Mouse (Mus musculus) gastrocnemius, adult 8-10 months (tissue): ENCODE measurements around the gene March1. TPM values are rescaled to one million over a fixed set of nuclear protein-coding genes. Genes with fewer than 3 reads are reported as not detected.
"Not testable (repeated sequence)": the region's sequence is repeated elsewhere in the genome, so short reads cannot be mapped to it uniquely, and the experiment has no call there.

Experiments used
- DNase-seq, 2 experiments: peaks; one replicate each; pipeline ENCODE4 v3.0.0; 2022; ENCODE audit warnings: low spot score in 2 of 2
- total RNA-seq, 4 experiments: library from RNA; stranded (reverse); gene quantifications; 2 replicates each; pipeline ENCODE4 v1.2.4; 2022

March1 gene
- total RNA-seq, 4 experiments from 2014 or later = 0.17 to 0.54 (median 0.40) TPM

DNA sequence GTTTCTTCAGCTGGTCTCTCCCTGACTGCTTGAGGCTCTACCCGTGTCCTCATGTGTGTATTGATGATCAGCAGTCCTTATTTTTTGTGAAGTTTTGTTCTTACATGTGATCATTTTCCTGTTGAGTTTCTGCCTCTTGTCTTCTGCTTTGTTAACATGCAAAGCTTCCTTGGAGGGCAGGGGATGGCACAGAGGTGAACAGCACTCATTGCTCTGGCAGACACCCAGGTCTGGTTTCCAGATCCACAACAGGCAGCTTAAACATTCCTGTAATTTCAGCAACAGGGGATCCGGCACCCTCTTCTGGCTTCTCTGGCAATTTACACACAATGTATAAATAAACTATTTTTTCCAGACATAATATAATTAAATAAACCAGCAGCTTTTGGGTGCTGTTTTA is 652.4 kb downstream of the March1 start:
- DNase-seq = no peak

DNA sequence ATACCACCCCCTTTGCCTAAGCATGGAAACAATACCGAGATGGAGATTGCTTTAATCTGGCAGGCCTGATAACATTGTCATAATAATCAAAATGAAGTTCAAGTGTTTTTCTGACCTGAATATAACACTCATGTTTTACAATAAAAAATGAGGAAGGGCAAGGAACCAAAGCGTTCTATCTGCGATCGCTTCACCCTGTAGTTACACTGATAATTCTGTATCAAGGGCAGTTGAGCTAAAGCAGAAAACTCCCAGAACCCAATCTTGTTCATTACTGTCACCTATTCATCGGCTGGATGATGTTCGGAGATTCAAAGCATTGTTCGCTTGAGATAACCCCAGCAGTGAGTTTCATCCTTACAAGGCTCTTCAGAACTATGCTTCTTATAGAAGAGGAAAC is 700.1 kb downstream of the March1 start:
- DNase-seq = no peak

DNA sequence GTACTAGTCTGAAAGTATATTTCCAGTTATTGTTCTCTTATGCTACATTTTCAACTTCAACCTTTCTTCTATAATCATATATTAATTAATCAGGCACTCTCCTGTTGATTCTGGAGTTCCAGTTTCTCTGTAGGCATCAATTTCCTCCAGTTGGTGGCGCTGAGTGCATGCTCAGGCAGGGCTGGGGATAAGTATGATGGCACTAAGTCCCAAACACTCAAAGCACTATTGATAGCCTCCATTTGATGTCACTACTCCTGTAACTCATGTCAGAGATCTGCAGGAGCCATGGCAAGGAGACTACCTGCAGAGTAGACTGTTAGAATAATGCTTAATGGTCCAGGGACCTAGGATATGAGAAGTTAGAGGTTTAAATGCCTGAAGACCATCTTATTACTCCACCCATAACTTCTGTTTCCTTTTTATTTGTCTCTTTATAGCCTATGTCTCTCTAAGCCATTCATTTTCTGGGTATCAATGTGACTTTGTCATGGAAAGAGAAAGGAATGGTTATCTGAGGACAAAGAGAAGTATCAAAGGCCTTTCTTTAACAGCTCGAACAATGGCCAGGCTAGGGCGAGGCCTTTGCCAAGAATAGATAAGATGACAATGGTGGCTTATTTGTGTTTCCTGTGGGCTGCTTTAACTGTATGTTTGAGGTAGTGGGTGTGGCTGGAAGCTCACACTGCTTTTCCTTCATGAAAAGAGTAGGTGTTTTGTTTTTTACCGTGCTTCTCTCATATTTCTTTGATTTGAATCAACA is 705.5 kb downstream of the March1 start:
- DNase-seq = no peak

DNA sequence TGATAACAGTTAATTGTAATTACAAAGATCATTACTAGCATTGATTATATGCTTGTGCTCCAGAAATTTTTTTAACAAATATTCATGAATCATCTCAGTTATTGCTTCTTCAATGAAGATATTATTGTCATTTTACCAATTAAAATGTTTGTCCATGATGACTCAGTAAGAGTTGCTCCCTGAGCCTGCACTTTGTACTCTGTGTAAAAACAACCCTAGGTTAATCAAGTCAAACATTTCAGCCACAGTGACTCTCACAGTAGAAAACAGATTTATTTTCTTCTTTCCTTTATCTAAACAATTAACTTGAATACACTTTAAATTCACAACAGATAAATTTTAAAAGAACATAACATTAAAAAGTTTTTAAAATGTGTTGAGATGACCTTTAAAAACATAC is 708.7 kb downstream of the March1 start:
- DNase-seq = no peak

DNA sequence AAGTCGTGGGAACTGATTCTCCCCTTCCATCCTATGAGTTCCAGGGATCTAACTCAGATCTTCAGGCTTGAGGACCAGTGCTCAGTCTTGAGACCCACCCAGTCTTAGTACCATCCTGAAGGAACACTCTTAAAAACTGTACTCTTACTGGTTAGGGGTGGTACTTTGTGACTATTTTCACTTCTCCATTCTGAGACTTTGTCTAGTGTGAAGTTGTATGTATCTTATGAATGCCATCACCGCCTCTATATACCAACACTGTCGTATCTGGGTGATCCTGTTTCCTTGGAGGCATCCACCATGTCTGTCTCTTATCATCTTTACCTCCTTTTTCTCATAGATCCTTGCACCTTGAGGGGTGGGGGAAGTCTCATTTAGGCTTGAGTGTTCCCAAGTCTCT is 714.5 kb downstream of the March1 start:
- no peak for DNase-seq

DNA sequence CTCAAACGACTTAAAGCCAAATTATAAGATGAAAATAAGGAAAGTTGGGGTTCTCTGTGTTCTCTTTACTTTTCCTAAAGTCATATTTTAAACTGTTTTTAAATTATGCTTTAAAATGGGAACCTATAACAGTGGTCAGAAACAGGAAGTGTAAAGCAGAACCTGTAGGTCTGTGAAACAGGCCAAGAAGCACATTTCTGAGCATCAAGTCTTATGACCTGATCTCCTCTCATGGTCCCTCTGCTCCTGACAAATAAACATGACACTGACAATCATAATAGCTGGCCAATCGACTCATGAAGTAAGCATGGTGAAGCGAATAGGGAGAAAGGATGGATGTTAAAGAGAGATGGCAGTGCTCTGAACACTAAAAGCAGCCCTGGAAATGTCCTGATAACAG is 716.6 kb downstream of the March1 start:
- no peak for DNase-seq

DNA sequence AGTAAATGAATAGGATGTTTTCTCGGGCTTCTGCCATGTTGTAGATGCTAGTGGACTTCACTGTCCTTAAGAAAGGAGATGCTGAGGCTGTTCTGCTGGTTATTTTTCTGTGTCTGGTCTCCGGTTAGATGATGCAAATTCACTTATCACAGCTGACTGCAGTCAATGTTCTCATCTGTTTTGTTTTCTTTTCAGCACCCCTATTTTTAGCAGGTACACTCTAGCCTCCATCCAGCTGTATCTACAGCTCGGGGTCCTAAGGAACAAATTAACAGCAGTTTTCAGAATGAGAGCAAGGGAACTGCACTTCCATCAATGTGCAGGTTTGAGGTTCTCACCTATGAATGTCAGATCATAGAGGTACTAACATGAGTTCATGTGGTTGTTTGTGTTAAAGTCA is 721.9 kb downstream of the March1 start:
- DNase-seq = no peak

DNA sequence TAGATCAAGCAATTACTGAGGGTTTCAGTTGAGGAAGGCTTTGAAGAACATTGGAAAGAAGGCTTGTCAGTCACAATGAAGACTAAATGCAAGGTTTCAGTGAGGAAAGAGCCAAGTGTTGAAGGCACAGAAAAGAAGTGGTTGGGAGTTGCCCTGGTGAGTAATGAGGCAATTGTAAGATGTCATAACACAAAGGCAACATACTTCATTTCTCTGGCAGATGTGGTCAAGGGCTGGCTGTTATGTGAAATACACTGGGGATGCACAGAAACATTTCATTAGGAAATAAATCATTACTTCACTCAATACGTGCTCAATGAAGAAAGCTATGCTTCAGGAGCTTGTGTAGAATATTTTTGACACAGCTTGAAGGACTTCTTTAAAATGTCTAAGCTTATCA is 725.2 kb downstream of the March1 start:
- no peak for DNase-seq

DNA sequence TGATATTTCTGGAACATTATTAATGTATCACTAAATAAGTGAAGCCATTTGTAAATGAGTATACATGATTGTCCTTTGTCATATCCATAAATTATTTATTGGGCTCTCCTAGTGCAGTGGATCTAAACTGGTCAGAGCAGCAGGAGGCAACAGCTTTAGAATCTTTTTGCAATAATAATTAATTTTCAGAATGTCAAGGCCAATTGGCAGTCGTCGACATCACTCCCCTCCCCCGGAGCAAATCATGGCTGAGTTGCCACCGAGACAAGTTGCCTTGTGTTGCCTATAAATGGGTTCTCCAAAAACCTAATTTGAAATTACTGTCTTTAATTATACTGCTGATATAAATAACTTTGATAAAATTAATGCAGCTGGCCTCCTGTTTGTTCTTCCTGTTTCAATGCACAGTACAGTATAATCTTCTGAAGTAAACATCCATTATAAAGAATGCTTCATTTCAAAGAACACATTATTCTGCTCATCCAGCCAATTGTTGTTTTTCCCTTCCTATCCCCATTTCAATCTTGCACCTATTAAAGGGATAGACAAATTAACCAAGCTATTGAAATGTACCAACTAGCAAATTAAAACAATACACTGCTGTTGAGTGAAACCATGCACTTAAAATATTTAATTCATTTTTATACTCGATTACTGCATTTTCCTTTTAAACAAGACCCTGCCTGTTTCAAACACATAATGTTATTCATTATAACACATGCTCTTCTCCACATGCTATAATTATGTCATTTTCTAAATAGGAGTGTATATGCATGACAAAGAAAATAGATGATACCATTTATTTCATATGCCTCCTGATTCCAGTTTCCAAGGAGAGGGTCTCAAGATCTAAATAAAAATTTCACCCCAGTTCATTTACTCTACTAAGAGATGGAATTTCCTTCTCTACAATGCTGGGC is 745.4 kb downstream of the March1 start:
- DNase-seq = no peak

DNA sequence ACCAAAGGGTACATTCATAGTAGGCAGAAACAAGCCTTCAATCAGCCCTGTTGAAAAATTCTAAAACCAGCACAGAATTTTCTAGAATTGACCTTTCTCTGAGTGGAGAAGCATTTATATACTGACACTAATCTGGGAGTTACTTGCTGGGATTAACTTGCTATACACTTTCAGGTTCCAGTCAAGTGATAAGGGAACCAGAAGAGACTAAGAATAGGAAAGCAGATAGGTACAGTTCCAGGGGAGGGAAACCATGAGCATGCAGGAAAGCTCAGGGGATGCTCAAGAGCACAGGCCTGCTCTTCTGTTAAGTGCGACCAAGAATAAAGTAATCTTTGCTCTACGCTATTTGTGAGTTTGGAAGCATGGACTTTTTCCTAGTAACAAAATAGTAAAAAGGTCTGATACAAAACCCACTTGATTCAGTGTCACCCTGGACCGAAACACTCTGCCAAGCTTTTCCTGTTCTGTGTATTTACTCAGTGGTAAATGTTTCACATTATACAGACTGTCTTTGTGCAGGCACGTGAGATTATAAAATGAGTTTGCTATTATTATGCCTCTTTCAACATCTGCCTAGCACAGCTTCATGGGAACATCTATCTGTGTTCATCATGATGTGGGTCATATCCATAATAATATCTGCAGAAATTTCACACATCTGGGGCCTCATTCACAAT is 766.1 kb downstream of the March1 start:
- DNase-seq = no peak

DNA sequence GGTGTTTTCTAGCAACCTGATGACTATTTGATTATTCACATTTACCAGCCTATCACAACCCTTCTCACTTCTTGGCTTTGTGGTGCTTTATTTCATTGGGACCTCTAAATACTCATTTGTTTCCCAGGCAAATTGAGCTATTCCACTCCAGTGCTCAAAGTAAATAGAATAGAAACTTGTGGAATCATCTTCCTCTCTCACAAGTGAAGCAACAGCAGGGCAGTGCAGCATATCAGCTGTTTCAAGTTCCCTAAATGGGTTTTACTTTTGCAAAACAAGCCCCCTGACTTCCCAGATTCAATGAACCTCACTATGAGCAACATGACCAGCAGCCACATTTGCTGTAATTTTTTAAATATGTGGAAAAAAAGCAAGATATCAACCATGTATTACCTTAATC is 768.3 kb downstream of the March1 start:
- DNase-seq = no peak

DNA sequence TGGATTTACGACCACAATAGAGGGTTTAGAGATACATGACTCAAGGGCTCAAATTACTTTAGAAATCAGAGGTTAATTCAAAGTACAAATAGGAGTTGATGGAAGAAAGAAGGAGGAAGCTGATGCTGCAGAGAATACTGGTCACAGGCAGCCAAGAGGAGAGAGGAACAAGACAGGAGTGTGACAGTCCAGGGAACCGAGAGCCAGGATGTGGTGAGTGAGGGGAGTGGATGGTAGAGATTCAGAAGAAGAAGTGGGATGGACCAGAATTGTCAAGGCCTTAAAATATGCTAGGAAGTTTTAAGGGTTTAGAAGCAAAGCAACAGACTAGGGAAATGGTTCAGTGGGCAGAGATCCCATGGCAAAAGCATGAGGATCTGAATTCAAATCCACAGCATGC is 771.0 kb downstream of the March1 start:
- no peak for DNase-seq

DNA sequence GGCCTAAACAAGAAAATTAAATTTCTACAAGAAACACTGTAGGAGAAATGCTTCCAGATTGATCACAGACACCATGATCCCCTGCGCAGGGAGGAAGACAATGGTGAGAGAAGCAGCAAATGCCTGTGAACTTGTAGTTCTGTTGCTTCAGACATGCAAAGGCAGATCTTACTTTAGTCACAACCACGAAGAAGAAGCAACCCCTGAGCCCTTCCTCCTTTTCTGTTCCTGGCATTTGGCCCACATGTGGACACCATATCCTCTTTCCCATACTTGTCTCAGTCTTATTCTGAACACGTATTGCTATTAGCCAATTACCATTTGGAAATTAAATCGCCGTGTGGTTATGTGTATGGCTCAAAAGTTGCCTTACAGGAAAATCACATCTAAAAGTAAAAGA is 773.9 kb downstream of the March1 start:
- no peak for DNase-seq

DNA sequence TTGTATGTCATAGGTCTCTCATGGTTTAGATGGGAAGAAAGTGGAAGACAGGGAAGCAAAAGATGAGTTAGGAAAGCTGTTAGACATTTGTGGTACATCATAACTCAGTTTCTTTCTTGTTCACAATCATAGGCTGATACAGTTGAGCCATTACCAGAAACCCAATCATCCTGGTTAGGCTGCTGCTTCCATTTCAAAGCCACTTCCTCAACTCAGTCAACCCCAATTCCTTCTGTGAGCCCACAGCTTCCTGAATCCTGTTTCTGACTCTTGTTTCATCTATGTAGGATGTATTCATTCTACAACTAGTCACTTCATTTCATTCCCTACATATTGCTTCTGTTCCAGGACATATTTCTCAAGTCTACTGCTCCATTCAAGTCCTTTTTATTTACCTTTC is 775.2 kb downstream of the March1 start:
- no peak for DNase-seq

DNA sequence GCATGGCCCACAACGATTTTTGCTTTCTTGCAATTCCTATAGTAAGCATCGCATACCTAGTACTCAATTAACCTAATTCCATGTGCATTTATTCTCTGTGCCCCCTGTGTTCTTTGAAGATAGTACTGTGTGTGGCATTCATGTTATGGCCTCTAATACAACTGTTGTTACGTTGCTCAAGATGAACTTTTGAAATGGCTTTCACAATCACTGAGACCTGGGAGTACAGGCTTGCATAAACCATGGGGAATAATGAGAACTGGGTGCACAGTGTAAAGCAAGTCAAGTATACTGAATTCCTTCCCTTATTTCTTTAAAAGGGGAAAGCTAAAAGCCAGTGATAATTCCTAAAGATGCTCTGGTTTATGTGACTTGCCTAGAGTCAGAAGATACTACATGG is 776.4 kb downstream of the March1 start:
- DNase-seq = no peak

DNA sequence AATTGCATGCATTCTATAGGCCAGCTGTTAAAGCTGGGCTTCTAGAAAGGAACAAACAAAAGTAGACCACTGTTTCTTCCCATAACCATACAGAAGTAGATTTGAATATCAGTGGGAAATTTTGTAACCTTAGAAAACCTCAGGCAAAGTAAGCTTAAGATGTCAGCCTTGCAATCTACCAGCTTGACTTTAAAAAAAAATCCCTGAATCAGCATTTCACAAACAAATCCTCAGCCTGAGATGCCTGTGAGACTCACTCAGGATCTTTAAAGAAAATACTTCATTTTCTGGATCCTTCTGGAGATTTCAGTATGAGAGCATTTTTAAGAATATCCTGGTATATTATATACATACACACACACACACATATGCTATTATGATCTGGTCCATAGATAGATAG is 780.1 kb downstream of the March1 start:
- no peak for DNase-seq

DNA sequence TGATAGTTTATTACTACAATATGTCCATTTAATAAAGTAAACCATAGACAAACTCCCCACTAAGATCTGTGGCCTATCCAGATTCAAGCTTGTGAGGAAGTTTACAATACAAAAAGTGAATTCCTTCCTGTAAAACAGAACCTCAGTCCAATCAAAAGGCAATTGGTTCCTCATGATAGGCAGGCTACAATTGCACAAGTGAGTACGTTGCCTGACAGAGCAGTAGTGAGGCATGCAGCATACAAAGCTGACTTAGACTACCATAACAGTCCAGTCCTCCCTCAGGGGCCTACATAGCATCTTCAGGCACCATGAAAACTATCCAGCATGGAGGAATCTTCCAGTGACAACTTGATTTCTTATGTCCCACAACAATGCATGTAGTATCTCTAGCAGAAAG is 782.4 kb downstream of the March1 start:
- DNase-seq = no peak

DNA sequence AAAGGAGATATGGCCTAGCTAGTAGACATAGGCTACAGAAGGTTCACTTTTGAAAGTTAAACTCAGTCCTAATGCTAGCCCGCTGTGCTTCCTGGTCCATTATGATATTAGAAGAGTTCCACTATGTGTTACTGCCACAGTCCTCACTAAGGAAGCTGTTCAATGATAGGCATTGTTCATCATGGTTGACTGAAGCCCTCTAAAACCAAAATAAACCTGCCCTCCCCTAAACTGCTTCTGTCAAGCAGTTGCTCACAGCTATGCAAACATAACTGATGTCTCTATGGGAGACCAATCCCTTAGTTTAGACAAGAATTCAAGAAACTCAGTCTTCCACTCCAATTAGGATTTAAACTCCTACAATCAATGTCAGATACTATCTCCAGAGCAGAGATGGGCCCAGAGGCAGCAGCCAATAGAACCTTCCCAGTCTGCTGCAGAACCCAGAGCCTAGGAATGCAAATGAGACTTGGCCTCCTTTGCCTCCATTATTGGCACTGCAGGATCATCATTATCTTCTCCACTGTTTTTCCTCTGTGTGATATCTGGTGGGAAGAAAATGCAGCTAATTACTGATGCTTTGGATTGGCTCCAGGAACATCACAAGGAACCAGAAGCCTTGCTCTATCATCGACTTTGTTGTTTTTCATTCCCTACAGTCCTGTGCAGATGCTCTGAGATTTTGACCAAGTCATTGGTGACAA is 787.2 kb downstream of the March1 start:
- no peak for DNase-seq

DNA sequence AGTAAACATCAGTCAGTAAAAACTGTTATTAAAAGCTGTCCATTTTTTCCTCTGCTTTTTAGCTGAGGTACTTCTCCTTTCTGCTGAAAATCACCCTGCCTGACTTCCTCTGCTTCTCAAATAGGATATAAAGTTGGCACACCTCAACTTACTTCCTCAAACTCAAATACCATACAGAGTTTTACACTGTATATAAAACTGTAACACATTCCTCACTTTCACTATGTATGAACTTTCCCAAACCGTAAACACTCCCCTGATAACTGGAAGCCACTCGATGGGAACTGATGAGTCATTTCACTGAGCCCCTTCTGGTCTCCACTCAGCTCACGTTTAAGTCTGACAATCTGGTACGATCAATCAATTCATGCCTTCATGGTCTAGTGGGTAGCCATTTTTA is 788.1 kb downstream of the March1 start:
- not testable (repeated sequence) for DNase-seq

DNA sequence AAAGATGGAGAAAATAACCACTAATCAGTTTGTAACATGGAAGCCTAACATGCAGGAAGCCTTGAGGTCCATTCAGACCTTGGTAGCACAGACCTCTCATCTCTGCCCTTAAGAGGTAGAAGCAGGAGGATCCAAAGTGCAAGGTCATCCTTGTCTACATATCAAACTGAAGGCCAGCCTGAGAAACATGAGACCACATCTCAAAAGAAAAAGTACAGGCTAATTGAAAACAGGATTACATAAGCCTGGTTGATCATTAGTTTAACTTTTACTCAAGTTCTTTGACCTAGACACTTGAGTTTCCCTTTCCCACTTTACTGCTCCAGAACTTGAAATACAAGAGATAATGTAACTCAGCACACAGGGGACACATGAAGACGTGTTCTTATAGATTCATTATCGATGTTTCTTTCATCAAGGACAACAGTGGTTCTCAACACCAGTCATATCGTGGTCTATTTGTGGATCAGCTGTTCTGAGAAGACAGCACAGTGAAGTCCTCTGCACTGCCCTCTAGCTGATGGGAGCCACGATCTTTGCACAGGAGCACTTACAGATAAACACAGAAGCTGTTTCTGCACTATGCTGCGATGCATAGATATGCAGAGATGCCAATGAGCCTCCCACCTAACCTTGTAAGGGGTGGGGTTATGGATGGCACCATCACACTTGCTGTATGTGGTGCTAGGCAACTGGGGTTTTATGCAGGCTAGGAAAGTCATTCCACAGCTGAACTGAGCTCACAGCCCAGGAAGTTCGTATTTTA is 789.1 kb downstream of the March1 start:
- no peak for DNase-seq

DNA sequence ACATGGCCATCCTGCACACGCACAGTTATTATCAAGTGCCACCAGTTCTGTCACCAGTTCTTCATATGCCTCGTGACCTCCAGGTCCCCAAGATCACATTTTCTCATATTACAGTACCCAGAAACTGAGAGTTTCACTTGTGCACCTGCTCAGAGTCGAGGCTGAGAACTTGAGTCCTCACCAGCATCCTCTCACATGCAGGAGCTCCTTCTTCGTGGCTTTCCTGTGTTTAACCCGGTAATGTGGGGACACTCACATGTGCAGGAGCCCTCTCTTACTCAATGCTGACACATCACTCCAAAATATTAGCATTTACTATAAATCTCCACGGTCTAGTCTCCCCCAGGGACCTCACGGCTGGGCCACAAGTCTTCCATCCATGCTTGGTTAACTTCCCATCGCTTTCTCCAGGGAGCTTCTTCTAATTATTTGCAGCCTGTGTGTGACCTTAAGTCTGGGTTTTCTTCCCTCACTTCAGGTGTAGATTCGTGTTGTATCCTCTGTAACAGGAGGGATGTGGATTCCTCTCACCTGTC is 792.4 kb downstream of the March1 start:
- no peak for DNase-seq
